Mouse (Mus musculus) lung, adult 2 months (tissue): ENCODE data around the gene Rab20.

Experiments
- CTCF ChIP-seq: fragments of 200-500 bp; IDR thresholded peaks from 2 replicates; pipeline ENCODE4 v1.5.1; 2011; ENCODE audit warnings: mild to moderate bottlenecking, low read length, control low read depth; ENCODE audit not compliant: insufficient read depth
- POLR2A ChIP-seq: fragments of 200-500 bp; IDR thresholded peaks from 2 replicates; pipeline ENCODE4 v1.6.1; 2011; ENCODE audit warnings: low read depth, mild to moderate bottlenecking, control low read depth, low read length, borderline replicate concordance; ENCODE audit errors: extremely low read depth

DNA sequence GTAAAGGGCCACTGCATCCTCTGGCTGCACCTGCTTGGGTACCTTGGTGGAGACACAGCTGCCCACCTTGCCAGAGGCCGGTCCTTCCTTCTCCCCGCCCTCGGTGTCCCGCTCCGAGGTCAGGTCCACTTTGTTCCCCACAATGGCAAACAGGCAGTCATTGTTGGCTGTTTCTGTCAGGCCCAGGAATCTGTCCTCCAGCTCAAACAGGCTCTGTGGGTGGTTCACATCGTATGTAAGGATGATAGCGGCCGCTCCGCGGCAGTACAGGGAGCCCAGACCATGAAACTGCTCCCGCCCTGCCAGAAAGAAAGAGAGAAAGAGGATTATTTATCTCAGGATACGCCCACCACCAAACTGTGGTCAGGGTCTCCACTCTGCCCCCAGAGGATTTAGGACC is 24.3 kb downstream of the Rab20 start:
- TF ChIP-seq CTCF, result no peak
- TF ChIP-seq POLR2A, result no peak
